Mouse (Mus musculus): Measurements from ENCODE around the gene Trim80.

GRCm38 (mm10) chr11:115419531-115420237, 20.7 kb upstream of the Trim80 start, which contains the start of the genes Atp5h and Kctd2:
- TF ChIP-seq ZC3H11A (IDR thresholded peaks at IDR 0.05; ENCODE audit: borderline replicate concordance, low read depth, low read length): no peak
- no peak for TF ChIP-seq MAFK (IDR thresholded peaks at IDR 0.05; ENCODE audit: insufficient read depth, low read depth, low read length)
- peak; percentile 80 for TF ChIP-seq CHD2 (IDR thresholded peaks at IDR 0.05; ENCODE audit: low read depth, low read length)
- no peak for TF ChIP-seq ZNF384 (IDR thresholded peaks at IDR 0.05; ENCODE audit: low read depth, low read length)
- peak; percentile 31; the same call in 1 of the 2 replicates for TF ChIP-seq HCFC1 (IDR thresholded peaks at IDR 0.05; ENCODE audit: borderline replicate concordance, insufficient read depth, low read length)

Data from ES-E14 (cell line).